Mouse (Mus musculus): ENCODE data around the gene Shmt2. TPM values are rescaled to one million over a fixed set of nuclear protein-coding genes. Genes with fewer than 3 reads are reported as not detected.

Gene Shmt2
- polyA plus RNA-seq, 1 experiment from 2014 or later, result 104 TPM

DNA sequence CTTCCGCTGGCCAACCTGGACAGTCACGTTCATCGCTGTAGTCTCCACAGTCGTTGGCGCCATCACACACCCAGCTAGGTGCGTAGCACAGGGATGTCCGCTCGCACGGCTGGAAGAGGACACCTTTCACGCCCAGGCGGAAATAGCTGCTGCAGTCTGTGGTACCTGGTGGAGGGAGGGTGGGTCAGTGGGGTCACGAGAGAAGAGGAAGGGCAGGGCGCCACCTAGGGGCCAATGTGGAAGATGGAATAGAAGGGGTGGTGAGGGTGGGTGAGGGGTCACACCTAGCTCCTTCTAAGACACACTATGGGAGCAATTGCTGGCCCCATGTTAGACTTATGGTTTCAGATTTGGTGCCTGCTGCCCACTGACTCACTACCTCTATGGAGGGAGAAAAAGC is 35.2 kb upstream of the Shmt2 start:
- H3K9ac ChIP-seq (ENCODE audit: low read length), result no peak overlapping the region
- peaks cover 56% of the 10 kb centered on the region for H3K36me3 ChIP-seq (ENCODE audit: control insufficient read depth, insufficient read depth, low read length)
- peaks cover 2% of the 10 kb centered on the region; the same call in 1 of the 2 replicates for H3K9me3 ChIP-seq (ENCODE audit: control insufficient read depth, low read length)
- no peak overlapping the region for H3K4me2 ChIP-seq (ENCODE audit: low read depth, severe bottlenecking)
- ATAC-seq (ENCODE audit: insufficient number of reproducible peaks, low FRiP score, low TSS enrichment, low read depth) (no peak), DNase-seq (ENCODE audit: low spot score) (peak; percentile 43)
- H3K27me3 ChIP-seq (ENCODE audit: control insufficient read depth, insufficient read depth, low read length), result no peaks in the 10 kb centered on the region
- H3K4me1 ChIP-seq (ENCODE audit: control insufficient read depth, insufficient read depth, low read length), result no peaks in the 10 kb centered on the region
- no peak overlapping the region for H3K4me3 ChIP-seq (ENCODE audit: low read depth, low read length)
- H3K27ac ChIP-seq (replicated peaks; ENCODE audit: low read depth, low read length), result no peak overlapping the region
- 87% methylated on average over 13 of the region's 13 CpGs for WGBS

- Histone ChIP-seq H3K27me3 (ENCODE audit: control insufficient read depth, insufficient read depth, low read length) (no peaks in the 10 kb centered on the region), H3K9me3 (ENCODE audit: control insufficient read depth, low read length) (peaks cover 2% of the 10 kb centered on the region; the same call in 1 of the 2 replicates), H3K27ac (replicated peaks; ENCODE audit: low read depth, low read length) (no peak overlapping the region), H3K4me1 (ENCODE audit: control insufficient read depth, insufficient read depth, low read length) (no peaks in the 10 kb centered on the region), H3K9ac (ENCODE audit: low read length) (no peak overlapping the region), H3K4me2 (ENCODE audit: low read depth, severe bottlenecking) (no peak overlapping the region), H3K36me3 (ENCODE audit: control insufficient read depth, insufficient read depth, low read length) (peaks cover 54% of the 10 kb centered on the region), H3K4me3 (ENCODE audit: low read depth, low read length) (no peak overlapping the region)
- 74% methylated on average over 18 of the region's 18 CpGs for WGBS
- DNase-seq (ENCODE audit: low spot score) (peak; percentile 49), ATAC-seq (ENCODE audit: insufficient number of reproducible peaks, low FRiP score, low TSS enrichment, low read depth) (no peak)
Observed at GRCm38 (mm10) chr10:127555703-127556102, 33.5 kb upstream of the Shmt2 start.

- Histone ChIP-seq H3K4me1 (ENCODE audit: control insufficient read depth, insufficient read depth, low read length) (no peaks in the 10 kb centered on the region), H3K27ac (replicated peaks; ENCODE audit: low read depth, low read length) (no peak overlapping the region), H3K9me3 (ENCODE audit: control insufficient read depth, low read length) (no peaks in the 10 kb centered on the region), H3K9ac (ENCODE audit: low read length) (no peak overlapping the region), H3K4me2 (ENCODE audit: low read depth, severe bottlenecking) (no peak overlapping the region), H3K36me3 (ENCODE audit: control insufficient read depth, insufficient read depth, low read length) (peaks cover 61% of the 10 kb centered on the region), H3K27me3 (ENCODE audit: control insufficient read depth, insufficient read depth, low read length) (no peaks in the 10 kb centered on the region), H3K4me3 (ENCODE audit: low read depth, low read length) (no peak overlapping the region)
- WGBS, result 91% methylated on average over 17 of the region's 17 CpGs
- ATAC-seq (ENCODE audit: insufficient number of reproducible peaks, low FRiP score, low TSS enrichment, low read depth), result no peak
- DNase-seq (ENCODE audit: low spot score), result no peak
Observed at GRCm38 (mm10) chr10:127549892-127550291, 27.6 kb upstream of the Shmt2 start.

- WGBS, result 92% methylated on average over 15 of the region's 15 CpGs
- H3K4me1 ChIP-seq (ENCODE audit: control insufficient read depth, insufficient read depth, low read length), result no peaks in the 10 kb centered on the region
- peaks cover 59% of the 10 kb centered on the region for H3K36me3 ChIP-seq (ENCODE audit: control insufficient read depth, insufficient read depth, low read length)
- H3K27me3 ChIP-seq (ENCODE audit: control insufficient read depth, insufficient read depth, low read length), result no peaks in the 10 kb centered on the region
- no peak overlapping the region for H3K4me2 ChIP-seq (ENCODE audit: low read depth, severe bottlenecking)
- DNase-seq (ENCODE audit: low spot score) (no peak), ATAC-seq (ENCODE audit: insufficient number of reproducible peaks, low FRiP score, low TSS enrichment, low read depth) (no peak)
- H3K27ac ChIP-seq (replicated peaks; ENCODE audit: low read depth, low read length), result no peak overlapping the region
- no peak overlapping the region for H3K9ac ChIP-seq (ENCODE audit: low read length)
- H3K9me3 ChIP-seq (ENCODE audit: control insufficient read depth, low read length), result no peaks in the 10 kb centered on the region
- H3K4me3 ChIP-seq (ENCODE audit: low read depth, low read length), result no peak overlapping the region
Observed at GRCm38 (mm10) chr10:127548236-127548635, 26.0 kb upstream of the Shmt2 start.

DNA sequence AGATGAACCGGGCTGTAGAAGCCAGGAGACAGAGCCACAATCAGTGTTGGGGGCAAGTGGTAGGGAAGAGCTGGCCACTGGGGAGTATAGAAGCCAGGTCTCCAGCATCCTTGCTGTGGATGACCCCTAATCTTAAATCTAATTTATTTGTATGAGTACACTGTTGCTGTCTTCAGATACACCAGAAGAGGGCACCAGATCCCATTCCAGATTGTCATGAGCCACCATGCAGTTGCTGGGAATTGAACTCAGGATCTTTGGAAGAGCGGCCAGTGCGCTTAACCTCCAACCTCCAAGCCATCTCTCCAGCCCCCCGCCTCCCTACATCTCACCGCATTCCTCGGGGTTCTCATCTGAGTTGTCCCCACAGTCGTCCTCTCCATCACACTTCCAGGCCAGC is 24.3 kb upstream of the Shmt2 start:
- Histone ChIP-seq H3K27ac (replicated peaks; ENCODE audit: low read depth, low read length) (no peak overlapping the region), H3K36me3 (ENCODE audit: control insufficient read depth, insufficient read depth, low read length) (peaks cover 58% of the 10 kb centered on the region), H3K4me2 (ENCODE audit: low read depth, severe bottlenecking) (no peak overlapping the region), H3K9me3 (ENCODE audit: control insufficient read depth, low read length) (no peaks in the 10 kb centered on the region), H3K4me3 (ENCODE audit: low read depth, low read length) (no peak overlapping the region), H3K4me1 (ENCODE audit: control insufficient read depth, insufficient read depth, low read length) (no peaks in the 10 kb centered on the region), H3K9ac (ENCODE audit: low read length) (no peak overlapping the region), H3K27me3 (ENCODE audit: control insufficient read depth, insufficient read depth, low read length) (no peaks in the 10 kb centered on the region)
- WGBS, result 94% methylated on average over 7 of the region's 7 CpGs
- ATAC-seq (ENCODE audit: insufficient number of reproducible peaks, low FRiP score, low TSS enrichment, low read depth), result no peak
- DNase-seq (ENCODE audit: low spot score), result no peak

DNA sequence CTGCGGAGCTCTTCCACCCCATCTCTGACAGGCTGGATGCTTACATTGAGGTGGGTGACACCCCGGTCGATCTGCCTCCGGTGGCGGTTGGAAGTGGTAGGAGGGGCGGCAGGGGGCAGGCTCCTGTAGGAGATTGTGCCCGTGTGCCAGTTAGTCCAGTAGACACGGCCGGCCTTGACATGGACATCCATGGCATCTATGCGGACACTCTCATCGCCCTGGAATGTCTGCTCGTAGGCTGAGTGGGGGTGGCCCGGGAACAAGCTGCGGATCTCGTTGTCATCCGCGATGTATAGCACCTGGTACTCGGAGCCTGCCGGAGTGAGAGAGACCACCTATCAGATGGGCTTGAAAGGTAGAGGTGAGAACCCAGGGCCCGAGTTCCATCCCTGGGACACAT is 22.1 kb upstream of the Shmt2 start:
- no peak for ATAC-seq (ENCODE audit: insufficient number of reproducible peaks, low FRiP score, low TSS enrichment, low read depth)
- no peak overlapping the region for H3K4me3 ChIP-seq (ENCODE audit: low read depth, low read length)
- H3K9ac ChIP-seq (ENCODE audit: low read length), result no peak overlapping the region
- peaks cover 50% of the 10 kb centered on the region for H3K36me3 ChIP-seq (ENCODE audit: control insufficient read depth, insufficient read depth, low read length)
- DNase-seq (ENCODE audit: low spot score), result no peak
- H3K27me3 ChIP-seq (ENCODE audit: control insufficient read depth, insufficient read depth, low read length), result no peaks in the 10 kb centered on the region
- no peaks in the 10 kb centered on the region for H3K4me1 ChIP-seq (ENCODE audit: control insufficient read depth, insufficient read depth, low read length)
- H3K27ac ChIP-seq (replicated peaks; ENCODE audit: low read depth, low read length), result no peak overlapping the region
- H3K9me3 ChIP-seq (ENCODE audit: control insufficient read depth, low read length), result no peaks in the 10 kb centered on the region
- 96% methylated on average over 20 of the region's 20 CpGs for WGBS
- H3K4me2 ChIP-seq (ENCODE audit: low read depth, severe bottlenecking), result no peak overlapping the region

- H3K27ac ChIP-seq (replicated peaks; ENCODE audit: low read depth, low read length), result no peak overlapping the region
- no peak overlapping the region for H3K4me3 ChIP-seq (ENCODE audit: low read depth, low read length)
- H3K9ac ChIP-seq (ENCODE audit: low read length), result no peak overlapping the region
- H3K27me3 ChIP-seq (ENCODE audit: control insufficient read depth, insufficient read depth, low read length), result no peaks in the 10 kb centered on the region
- no peaks in the 10 kb centered on the region for H3K9me3 ChIP-seq (ENCODE audit: control insufficient read depth, low read length)
- 82% methylated on average over 3 of the region's 3 CpGs for WGBS
- H3K36me3 ChIP-seq (ENCODE audit: control insufficient read depth, insufficient read depth, low read length), result peaks cover 48% of the 10 kb centered on the region
- H3K4me2 ChIP-seq (ENCODE audit: low read depth, severe bottlenecking), result no peak overlapping the region
- no peak for DNase-seq (ENCODE audit: low spot score)
- no peak for ATAC-seq (ENCODE audit: insufficient number of reproducible peaks, low FRiP score, low TSS enrichment, low read depth)
- no peaks in the 10 kb centered on the region for H3K4me1 ChIP-seq (ENCODE audit: control insufficient read depth, insufficient read depth, low read length)
Observed at GRCm38 (mm10) chr10:127543916-127544315, 21.7 kb upstream of the Shmt2 start.

DNA sequence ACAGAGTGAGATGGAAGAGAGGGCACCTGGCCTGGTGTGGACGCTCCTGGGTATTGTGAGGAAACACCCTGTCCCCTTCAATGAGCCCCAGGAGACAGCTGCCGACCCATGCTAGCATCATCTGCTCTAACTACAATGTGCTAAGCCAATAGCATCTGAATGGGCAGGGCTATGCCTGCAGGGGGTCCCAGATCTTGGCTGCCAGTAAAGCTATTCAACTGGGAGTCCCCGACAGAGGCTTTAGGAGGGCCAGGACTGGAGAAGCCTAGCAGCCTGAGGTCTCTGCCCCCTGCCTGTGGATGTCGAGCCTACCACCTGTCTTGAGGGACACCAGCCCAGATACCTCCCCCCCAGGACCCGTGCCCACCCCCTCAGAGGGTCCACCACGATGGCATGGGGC is 20.5 kb upstream of the Shmt2 start:
- Histone ChIP-seq H3K27ac (replicated peaks; ENCODE audit: low read depth, low read length) (no peak overlapping the region), H3K27me3 (ENCODE audit: control insufficient read depth, insufficient read depth, low read length) (no peaks in the 10 kb centered on the region), H3K4me2 (ENCODE audit: low read depth, severe bottlenecking) (no peak overlapping the region), H3K9ac (ENCODE audit: low read length) (no peak overlapping the region), H3K4me3 (ENCODE audit: low read depth, low read length) (no peak overlapping the region), H3K4me1 (ENCODE audit: control insufficient read depth, insufficient read depth, low read length) (no peaks in the 10 kb centered on the region), H3K36me3 (ENCODE audit: control insufficient read depth, insufficient read depth, low read length) (peaks cover 41% of the 10 kb centered on the region), H3K9me3 (ENCODE audit: control insufficient read depth, low read length) (no peaks in the 10 kb centered on the region)
- 52% methylated on average over 6 of the region's 6 CpGs for WGBS
- ATAC-seq (ENCODE audit: insufficient number of reproducible peaks, low FRiP score, low TSS enrichment, low read depth) (no peak), DNase-seq (ENCODE audit: low spot score) (no peak)

DNA sequence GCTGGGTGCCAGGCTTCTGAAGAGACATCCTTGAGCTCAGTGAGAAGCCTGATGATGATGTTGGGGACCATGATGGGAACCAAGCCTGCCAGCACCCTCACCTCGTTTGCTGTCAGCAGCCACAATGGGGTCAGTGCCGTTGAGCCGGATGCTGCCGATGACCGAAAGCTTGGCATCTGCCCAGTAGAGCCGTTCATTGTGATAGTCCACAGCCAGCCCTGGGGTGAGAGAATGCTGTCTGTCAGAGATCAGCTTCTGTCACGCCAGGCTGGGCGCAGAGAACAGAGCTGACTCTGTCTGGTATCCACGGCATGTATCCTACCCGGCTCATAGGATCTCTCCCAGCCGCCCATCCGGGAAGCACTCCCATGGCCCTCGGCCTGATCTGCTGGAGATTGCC is 19.8 kb upstream of the Shmt2 start:
- H3K27me3 ChIP-seq (ENCODE audit: control insufficient read depth, insufficient read depth, low read length), result no peaks in the 10 kb centered on the region
- H3K27ac ChIP-seq (replicated peaks; ENCODE audit: low read depth, low read length), result no peak overlapping the region
- no peak overlapping the region for H3K9ac ChIP-seq (ENCODE audit: low read length)
- H3K4me2 ChIP-seq (ENCODE audit: low read depth, severe bottlenecking), result no peak overlapping the region
- no peak overlapping the region for H3K4me3 ChIP-seq (ENCODE audit: low read depth, low read length)
- ATAC-seq (ENCODE audit: insufficient number of reproducible peaks, low FRiP score, low TSS enrichment, low read depth) (no peak), DNase-seq (ENCODE audit: low spot score) (no peak)
- H3K36me3 ChIP-seq (ENCODE audit: control insufficient read depth, insufficient read depth, low read length), result peaks cover 36% of the 10 kb centered on the region
- 92% methylated on average over 13 of the region's 13 CpGs for WGBS
- no peaks in the 10 kb centered on the region for H3K9me3 ChIP-seq (ENCODE audit: control insufficient read depth, low read length)
- no peaks in the 10 kb centered on the region for H3K4me1 ChIP-seq (ENCODE audit: control insufficient read depth, insufficient read depth, low read length)
